Mouse (Mus musculus): ENCODE data around the gene Hspbap1. TPM values are rescaled to one million over a fixed set of nuclear protein-coding genes. Genes with fewer than 3 reads are reported as not detected.

Gene Hspbap1
- polyA plus RNA-seq, 1 experiment: 15.9 TPM

DNA sequence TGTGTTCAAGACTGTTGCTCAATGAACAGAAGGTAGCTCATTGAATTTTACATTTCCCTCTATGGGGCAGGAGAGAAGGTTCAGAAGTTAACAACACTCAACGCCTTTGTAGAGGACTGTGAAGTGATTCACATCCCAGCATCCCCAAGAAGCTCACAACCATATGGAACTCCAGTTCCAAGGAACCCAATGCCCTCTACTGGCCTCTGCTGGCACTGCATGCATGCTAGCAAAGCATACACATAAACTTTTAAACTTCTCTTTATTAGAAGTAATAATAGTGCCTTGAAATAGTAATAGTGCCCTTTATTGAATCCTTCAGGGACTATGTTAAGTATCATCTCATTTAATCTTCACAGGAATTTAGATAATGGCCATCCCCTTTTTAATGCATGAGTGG lies 91.9 kb downstream of the Hspbap1 start:
- H3K27me3 ChIP-seq (ENCODE audit: control insufficient read depth, insufficient read depth, low read length): no peaks in the 10 kb centered on the region
- no peak overlapping the region for H3K27ac ChIP-seq (ENCODE audit: control insufficient read depth, insufficient read depth, low read depth, low read length)

DNA sequence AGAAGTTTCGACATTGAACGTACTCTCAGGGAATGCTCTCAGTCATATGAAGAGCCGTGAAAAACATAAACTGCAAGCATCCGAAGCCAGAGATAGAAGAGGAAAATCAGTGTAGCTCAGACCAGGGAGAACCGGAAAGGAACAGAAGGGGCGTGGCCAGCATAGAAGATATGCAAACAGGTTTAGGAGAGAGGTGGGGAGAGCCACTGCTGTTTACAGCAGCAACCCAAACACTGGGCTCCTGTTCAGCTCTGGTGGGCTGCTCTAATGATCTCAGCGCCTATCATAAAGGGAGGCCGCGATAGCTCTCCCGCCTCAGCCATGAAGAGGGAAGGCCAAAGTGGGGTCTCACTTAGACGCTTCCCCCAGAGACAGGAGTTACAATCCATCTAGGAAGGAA lies 97.6 kb downstream of the Hspbap1 start:
- Histone ChIP-seq H3K27me3 (ENCODE audit: control insufficient read depth, insufficient read depth, low read length) (peaks cover 6% of the 10 kb centered on the region), H3K27ac (ENCODE audit: control insufficient read depth, insufficient read depth, low read depth, low read length) (no peak overlapping the region), H3K36me3 (ENCODE audit: control insufficient read depth, insufficient read depth, low read length) (no peaks in the 10 kb centered on the region), H3K4me3 (ENCODE audit: control insufficient read depth, low read depth, low read length) (no peak overlapping the region), H3K4me1 (ENCODE audit: control insufficient read depth, insufficient read depth, low read length) (peaks cover 20% of the 10 kb centered on the region)
- no peak for TF ChIP-seq POLR2A (IDR thresholded peaks at IDR 0.05; ENCODE audit: control insufficient read depth, low read depth, low read length)

More for the DNA sequence above, 91.9 kb downstream of the Hspbap1 start:
- Histone ChIP-seq H3K4me1 (ENCODE audit: control insufficient read depth, insufficient read depth, low read length) (no peaks in the 10 kb centered on the region), H3K4me3 (ENCODE audit: control insufficient read depth, low read depth, low read length) (no peak overlapping the region), H3K36me3 (ENCODE audit: control insufficient read depth, insufficient read depth, low read length) (no peaks in the 10 kb centered on the region)
- TF ChIP-seq POLR2A (IDR thresholded peaks at IDR 0.05; ENCODE audit: control insufficient read depth, low read depth, low read length): no peak
- peak; percentile 44; the same call in 1 of the 2 replicates for TF ChIP-seq CTCF (IDR thresholded peaks at IDR 0.05; ENCODE audit: control insufficient read depth, insufficient read depth, insufficient replicate concordance, low read depth, low read length)

DNA sequence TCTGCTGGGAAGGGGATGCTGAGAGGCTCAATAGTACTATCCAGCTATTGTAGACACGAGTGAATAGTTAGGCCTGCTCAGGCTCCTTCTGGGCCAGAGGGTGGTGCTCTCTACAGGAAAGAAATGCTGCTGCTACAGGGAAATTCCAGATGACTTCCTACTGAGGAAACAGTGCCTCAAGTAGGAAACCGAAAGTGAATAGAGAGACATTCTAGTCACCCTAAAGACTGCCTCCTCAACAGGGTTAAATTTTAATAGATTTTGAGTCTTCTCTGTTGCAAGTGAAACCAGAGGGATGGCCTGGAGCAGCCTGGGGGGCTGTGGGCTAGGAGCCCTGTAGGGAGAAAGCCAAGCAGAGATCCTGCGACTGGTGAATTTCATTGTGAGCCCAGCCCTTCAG lies 99.0 kb downstream of the Hspbap1 start:
- H3K4me3 ChIP-seq (ENCODE audit: control insufficient read depth, low read depth, low read length): no peak overlapping the region
- H3K36me3 ChIP-seq (ENCODE audit: control insufficient read depth, insufficient read depth, low read length): no peaks in the 10 kb centered on the region
- peaks cover 20% of the 10 kb centered on the region for H3K4me1 ChIP-seq (ENCODE audit: control insufficient read depth, insufficient read depth, low read length)
- H3K27ac ChIP-seq (ENCODE audit: control insufficient read depth, insufficient read depth, low read depth, low read length): no peak overlapping the region
- TF ChIP-seq POLR2A (IDR thresholded peaks at IDR 0.05; ENCODE audit: control insufficient read depth, low read depth, low read length) (no peak), CTCF (IDR thresholded peaks at IDR 0.05; ENCODE audit: control insufficient read depth, insufficient read depth, insufficient replicate concordance, low read depth, low read length) (no peak)
- H3K27me3 ChIP-seq (ENCODE audit: control insufficient read depth, insufficient read depth, low read length): peaks cover 6% of the 10 kb centered on the region

DNA sequence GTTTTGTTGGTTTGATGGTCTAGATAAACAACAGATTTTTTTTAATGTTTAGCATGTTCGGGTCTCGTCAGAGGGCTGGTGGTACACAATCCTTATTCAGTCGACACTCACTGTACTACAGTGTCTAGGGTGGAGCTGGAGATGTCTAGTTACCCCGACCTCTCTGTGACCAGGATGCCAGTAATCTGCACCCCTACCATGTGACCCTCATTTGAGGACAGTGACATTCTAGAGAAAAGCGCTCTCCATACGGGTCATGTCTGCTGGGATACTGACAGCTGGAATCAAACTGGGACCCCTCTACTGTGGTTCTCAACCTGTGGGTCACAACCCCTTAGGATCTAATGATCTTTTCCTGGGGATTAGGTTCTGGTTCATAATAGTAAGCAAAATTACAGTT lies 99.5 kb downstream of the Hspbap1 start:
- TF ChIP-seq POLR2A (IDR thresholded peaks at IDR 0.05; ENCODE audit: control insufficient read depth, low read depth, low read length) (no peak), CTCF (IDR thresholded peaks at IDR 0.05; ENCODE audit: control insufficient read depth, insufficient read depth, insufficient replicate concordance, low read depth, low read length) (no peak)
- peaks cover 6% of the 10 kb centered on the region for H3K27me3 ChIP-seq (ENCODE audit: control insufficient read depth, insufficient read depth, low read length)
- H3K36me3 ChIP-seq (ENCODE audit: control insufficient read depth, insufficient read depth, low read length): no peaks in the 10 kb centered on the region
- H3K4me1 ChIP-seq (ENCODE audit: control insufficient read depth, insufficient read depth, low read length): peaks cover 20% of the 10 kb centered on the region
- H3K4me3 ChIP-seq (ENCODE audit: control insufficient read depth, low read depth, low read length): no peak overlapping the region
- no peak overlapping the region for H3K27ac ChIP-seq (ENCODE audit: control insufficient read depth, insufficient read depth, low read depth, low read length)

DNA sequence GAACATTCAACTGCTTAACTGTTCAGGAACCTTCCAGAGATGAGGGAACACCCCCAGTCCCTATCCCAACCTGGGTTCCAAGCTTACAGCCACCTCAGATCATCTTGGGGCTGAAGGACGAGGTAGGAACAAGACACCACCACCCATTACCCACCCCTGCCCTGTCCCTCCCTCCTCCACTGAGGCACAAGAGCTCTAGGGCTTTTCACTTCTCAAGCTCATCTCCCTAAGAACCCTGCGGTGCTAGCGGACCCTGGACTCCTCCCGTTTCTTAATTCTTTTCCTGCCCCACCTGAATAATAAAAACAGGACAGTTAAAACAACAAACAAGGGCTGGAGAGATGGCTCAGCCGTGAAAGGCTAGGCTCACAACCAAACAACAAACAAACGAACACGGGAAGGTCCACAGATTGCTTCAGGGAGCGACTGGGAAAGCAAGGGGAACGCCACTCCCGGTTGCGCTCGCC lies 100.4 kb downstream of the Hspbap1 start:
- TF ChIP-seq POLR2A (IDR thresholded peaks at IDR 0.05; ENCODE audit: control insufficient read depth, low read depth, low read length) (no peak), CTCF (IDR thresholded peaks at IDR 0.05; ENCODE audit: control insufficient read depth, insufficient read depth, insufficient replicate concordance, low read depth, low read length) (no peak)
- H3K4me1 ChIP-seq (ENCODE audit: control insufficient read depth, insufficient read depth, low read length): peaks cover 20% of the 10 kb centered on the region
- H3K4me3 ChIP-seq (ENCODE audit: control insufficient read depth, low read depth, low read length): peak overlapping the region; percentile 90
- H3K36me3 ChIP-seq (ENCODE audit: control insufficient read depth, insufficient read depth, low read length): no peaks in the 10 kb centered on the region
- peaks cover 6% of the 10 kb centered on the region for H3K27me3 ChIP-seq (ENCODE audit: control insufficient read depth, insufficient read depth, low read length)
- no peak overlapping the region; the same call in none of the 2 replicates for H3K27ac ChIP-seq (ENCODE audit: control insufficient read depth, insufficient read depth, low read depth, low read length)

DNA sequence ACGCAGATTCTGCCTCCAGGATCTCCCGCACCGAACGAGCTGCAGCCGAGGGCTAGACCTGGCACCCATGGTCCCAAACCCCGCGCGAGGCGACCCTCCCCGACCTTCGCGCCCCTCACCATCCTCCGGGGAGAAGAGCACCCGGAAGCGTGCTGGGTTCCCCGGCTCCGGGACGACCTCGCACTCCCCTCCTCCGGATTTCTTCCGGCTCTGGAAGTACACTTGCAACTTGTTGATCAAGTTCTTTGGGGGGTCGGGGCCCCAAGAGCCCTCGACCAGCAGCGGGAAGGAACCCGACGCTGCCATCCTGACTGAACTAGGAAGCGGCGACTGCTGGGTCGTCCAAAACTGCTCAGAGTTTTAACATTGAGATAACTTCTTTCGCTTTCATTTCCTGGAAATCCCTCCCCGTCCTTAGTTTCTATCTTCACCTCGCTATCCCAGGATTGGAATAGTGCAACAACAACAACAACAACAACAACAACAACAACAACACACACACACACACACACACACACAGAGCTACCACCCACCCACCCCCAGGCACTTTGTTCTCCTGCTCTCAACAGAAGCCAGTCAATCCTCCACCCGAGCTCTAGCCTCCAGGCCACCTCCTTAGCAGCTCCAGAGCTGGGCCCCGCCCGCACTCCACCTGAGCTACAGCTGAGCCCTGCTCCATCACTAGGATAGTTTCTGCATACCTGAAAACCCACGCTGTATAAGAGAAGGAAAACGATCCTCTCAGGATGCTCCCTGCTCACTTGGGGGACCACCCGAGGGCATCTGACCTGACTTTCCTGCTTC lies 101.1 kb downstream of the Hspbap1 start, which contains the start of gene Parp14:
TSS of gene Parp14 (minus strand) at position 497 of the 804 bp plus-strand sequence.
- H3K4me3 ChIP-seq (ENCODE audit: control insufficient read depth, low read depth, low read length): peak within 1 kb of the TSS; percentile 90
- peaks cover 6% of the 10 kb centered on the region for H3K27me3 ChIP-seq (ENCODE audit: control insufficient read depth, insufficient read depth, low read length)
- no peaks in the 10 kb centered on the region for H3K36me3 ChIP-seq (ENCODE audit: control insufficient read depth, insufficient read depth, low read length)
- no peak for TF ChIP-seq CTCF (IDR thresholded peaks at IDR 0.05; ENCODE audit: control insufficient read depth, insufficient read depth, insufficient replicate concordance, low read depth, low read length)
- TF ChIP-seq POLR2A (IDR thresholded peaks at IDR 0.05; ENCODE audit: control insufficient read depth, low read depth, low read length): no peak
- H3K4me1 ChIP-seq (ENCODE audit: control insufficient read depth, insufficient read depth, low read length): peaks cover 20% of the 10 kb centered on the region
- peak within 1 kb of the TSS; percentile 53 for H3K27ac ChIP-seq (ENCODE audit: control insufficient read depth, insufficient read depth, low read depth, low read length)

DNA sequence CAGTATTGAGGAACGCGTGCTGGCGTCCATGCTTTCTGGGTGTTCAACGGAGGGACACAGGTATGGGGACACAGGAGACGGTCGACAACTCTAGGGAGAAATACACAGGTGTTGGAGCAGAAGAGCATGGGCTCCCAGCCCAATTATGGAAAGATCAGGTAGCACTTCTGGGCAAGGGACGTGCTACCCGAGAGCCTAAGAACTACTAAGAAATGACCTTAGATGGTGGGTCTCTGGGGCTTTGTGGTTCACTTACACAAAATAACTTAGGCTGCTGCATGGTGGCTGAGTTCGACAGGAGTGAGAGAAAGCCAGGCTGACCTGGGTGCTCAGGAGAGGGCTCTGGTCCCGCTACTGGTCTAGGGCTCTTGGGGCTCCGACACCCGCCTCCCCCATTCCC lies 101.7 kb downstream of the Hspbap1 start:
- no peaks in the 10 kb centered on the region for H3K36me3 ChIP-seq (ENCODE audit: control insufficient read depth, insufficient read depth, low read length)
- no peak overlapping the region for H3K27ac ChIP-seq (ENCODE audit: control insufficient read depth, insufficient read depth, low read depth, low read length)
- TF ChIP-seq POLR2A (IDR thresholded peaks at IDR 0.05; ENCODE audit: control insufficient read depth, low read depth, low read length): no peak
- no peak for TF ChIP-seq CTCF (IDR thresholded peaks at IDR 0.05; ENCODE audit: control insufficient read depth, insufficient read depth, insufficient replicate concordance, low read depth, low read length)
- H3K27me3 ChIP-seq (ENCODE audit: control insufficient read depth, insufficient read depth, low read length): peaks cover 6% of the 10 kb centered on the region
- H3K4me3 ChIP-seq (ENCODE audit: control insufficient read depth, low read depth, low read length): peak overlapping the region; percentile 90
- H3K4me1 ChIP-seq (ENCODE audit: control insufficient read depth, insufficient read depth, low read length): peaks cover 20% of the 10 kb centered on the region
